Mouse (Mus musculus) MN1 (cell line): ENCODE data around the gene Rbm47.
"Not testable (repeated sequence)": the region's sequence is repeated elsewhere in the genome, so short reads cannot be mapped to it uniquely, and the experiment has no call there.

ENCODE experiments used
- DNase-seq: peaks from one replicate; pipeline ENCODE4 v3.0.0-alpha.2; 2016; ENCODE audit warnings: low spot score

Rbm47 gene

GRCm38 (mm10) chr5:66015449-66015961, 157.4 kb downstream of the Rbm47 start:
- no peak for DNase-seq

- no peak for DNase-seq
Measured at GRCm38 (mm10) chr5:66014437-66014836, 158.5 kb downstream of the Rbm47 start.

- no peak for DNase-seq
Measured at GRCm38 (mm10) chr5:66013999-66014398, 158.9 kb downstream of the Rbm47 start.

- DNase-seq: no peak
Measured at GRCm38 (mm10) chr5:66008245-66008967, 164.5 kb downstream of the Rbm47 start.

GRCm38 (mm10) chr5:66005041-66005678, 167.8 kb downstream of the Rbm47 start:
- no peak for DNase-seq

GRCm38 (mm10) chr5:66004134-66004925, 168.6 kb downstream of the Rbm47 start, which contains the start of gene 9130230L23Rik:
TSS of gene 9130230L23Rik (minus strand) at chr5:66004285.
- no peak for DNase-seq

- no peak for DNase-seq
Measured at GRCm38 (mm10) chr5:66001232-66001631, 171.7 kb downstream of the Rbm47 start.

GRCm38 (mm10) chr5:66000567-66001125, 172.3 kb downstream of the Rbm47 start:
- no peak for DNase-seq

GRCm38 (mm10) chr5:66000074-66000473, 172.8 kb downstream of the Rbm47 start:
- DNase-seq: no peak

- DNase-seq: no peak
Measured at GRCm38 (mm10) chr5:65999106-65999505, 173.8 kb downstream of the Rbm47 start.

- no peak for DNase-seq
Measured at GRCm38 (mm10) chr5:65997813-65998212, 175.1 kb downstream of the Rbm47 start.

GRCm38 (mm10) chr5:65994643-65995042, 178.3 kb downstream of the Rbm47 start:
- no peak for DNase-seq

GRCm38 (mm10) chr5:65991191-65991590, 181.7 kb downstream of the Rbm47 start:
- DNase-seq: no peak

- DNase-seq: not testable (repeated sequence)
Measured at GRCm38 (mm10) chr5:65987004-65987403, 185.9 kb downstream of the Rbm47 start.

- no peak for DNase-seq
Measured at GRCm38 (mm10) chr5:65986426-65986825, 186.5 kb downstream of the Rbm47 start.

- no peak for DNase-seq
Measured at GRCm38 (mm10) chr5:65975731-65976130, 197.2 kb downstream of the Rbm47 start.

GRCm38 (mm10) chr5:65973189-65973588, 199.7 kb downstream of the Rbm47 start:
- DNase-seq: no peak

GRCm38 (mm10) chr5:65968004-65968403, 204.9 kb downstream of the Rbm47 start:
- DNase-seq: no peak

- no peak for DNase-seq
Measured at GRCm38 (mm10) chr5:65967091-65967490, 205.8 kb downstream of the Rbm47 start.
